Mouse (Mus musculus) T-helper 17 cell (primary cell): Measurements from ENCODE around the gene Tmbim1.
"Not testable (repeated sequence)": the region's sequence is repeated elsewhere in the genome, so short reads cannot be mapped to it uniquely, and the experiment has no call there.

Experiments
- in situ Hi-C, 2 experiments: fragments of 300-600 bp; cut with MboI, MseI; formaldehyde crosslinking; loops; 1 replicate in 1 of 2; 2 replicates in 1 of 2; pipeline ENCODE4 v1.15.1; 2025; ENCODE audit warnings: high pct_unique_total_duplicates in 2 of 2

Gene Tmbim1

GRCm38 (mm10) chr1:74331046-74331681, 25.7 kb upstream of the Tmbim1 start:
- in situ Hi-C loops = loop anchor here in 1 of 2 experiments (10.0 kb wide), 1 partner anchor 804 kb away; the partner anchor contains the start of gene Slc23a3

DNA sequence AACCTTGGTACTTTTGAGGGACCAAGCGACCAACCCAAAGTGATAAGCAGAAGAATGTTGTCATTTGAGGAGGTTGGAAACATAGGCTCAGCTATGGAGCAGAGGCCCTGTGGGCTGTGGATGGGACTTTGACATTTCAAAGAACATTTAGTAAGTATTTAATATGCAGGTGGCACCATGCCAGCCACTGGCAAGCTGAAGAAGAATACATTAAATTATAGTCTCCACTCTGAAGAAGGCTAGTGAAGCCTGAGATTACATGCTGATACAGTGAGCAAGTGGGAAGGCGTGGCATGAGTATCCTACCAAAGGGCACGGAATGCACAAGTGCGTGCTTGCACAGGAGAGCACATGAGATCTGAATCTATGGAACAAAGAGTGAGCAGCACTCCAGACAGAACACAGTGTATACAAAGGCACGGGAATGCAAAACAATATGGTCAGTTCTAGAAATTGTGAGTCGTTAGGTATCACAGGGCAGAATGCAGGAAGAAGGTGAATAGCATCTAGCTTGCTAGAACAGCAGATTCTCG, 24.5 kb upstream of the Tmbim1 start:
- in situ Hi-C loops = loop anchor here in 1 of 2 experiments (10.0 kb wide), 1 partner anchor 805 kb away; the partner anchor contains the start of gene Slc23a3

DNA sequence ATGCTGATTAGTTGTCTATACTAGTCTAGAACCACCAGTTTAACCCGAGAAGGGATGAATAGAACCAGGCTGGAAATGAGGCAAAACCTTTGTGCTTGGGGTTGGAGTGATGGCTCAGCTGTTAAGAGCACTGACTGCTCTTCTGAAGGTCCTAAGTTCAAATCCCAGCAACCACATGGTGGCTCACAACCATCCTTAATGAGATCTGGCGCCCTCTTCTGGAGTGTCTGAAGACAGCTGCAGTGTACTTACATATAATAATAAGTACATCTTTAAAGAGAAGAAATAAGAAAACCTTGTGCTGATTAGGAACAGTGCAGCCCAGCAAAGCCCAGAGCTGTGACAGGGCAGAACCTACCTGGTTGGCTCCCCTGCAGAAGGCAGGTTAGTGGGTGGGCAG, 21.5 kb upstream of the Tmbim1 start:
- in situ Hi-C loops = not testable (repeated sequence)

DNA sequence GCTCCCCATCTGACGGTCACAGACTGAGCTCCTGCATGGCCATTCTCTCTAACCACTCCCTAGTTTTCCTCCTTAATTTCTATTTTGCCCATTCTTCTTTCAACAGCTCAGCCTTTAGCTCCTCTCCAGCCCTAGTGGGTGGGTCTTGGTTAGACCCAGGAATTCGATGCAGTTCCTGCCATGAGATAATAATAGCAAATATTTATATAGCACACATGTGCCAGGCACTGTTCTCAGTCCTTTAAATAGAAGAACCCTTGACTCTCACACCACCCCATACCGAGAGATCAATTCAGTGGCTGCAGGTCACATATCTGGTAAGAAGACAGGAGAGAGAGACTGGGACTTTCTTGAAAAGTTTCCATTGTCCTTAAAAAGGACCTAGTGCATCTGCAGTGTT, 16.0 kb upstream of the Tmbim1 start:
- in situ Hi-C loops = loop anchor here in 1 of 2 experiments (25.0 kb wide), 1 partner anchor 1459 kb away; the partner anchor contains the start of gene Igfbp5

- in situ Hi-C loops = loop anchor here in 1 of 2 experiments (25.0 kb wide), 1 partner anchor 1456 kb away; the partner anchor contains the start of gene Igfbp5
These were observed 13.3 kb upstream of the Tmbim1 start for GRCm38 (mm10) chr1:74318711-74319110.

DNA sequence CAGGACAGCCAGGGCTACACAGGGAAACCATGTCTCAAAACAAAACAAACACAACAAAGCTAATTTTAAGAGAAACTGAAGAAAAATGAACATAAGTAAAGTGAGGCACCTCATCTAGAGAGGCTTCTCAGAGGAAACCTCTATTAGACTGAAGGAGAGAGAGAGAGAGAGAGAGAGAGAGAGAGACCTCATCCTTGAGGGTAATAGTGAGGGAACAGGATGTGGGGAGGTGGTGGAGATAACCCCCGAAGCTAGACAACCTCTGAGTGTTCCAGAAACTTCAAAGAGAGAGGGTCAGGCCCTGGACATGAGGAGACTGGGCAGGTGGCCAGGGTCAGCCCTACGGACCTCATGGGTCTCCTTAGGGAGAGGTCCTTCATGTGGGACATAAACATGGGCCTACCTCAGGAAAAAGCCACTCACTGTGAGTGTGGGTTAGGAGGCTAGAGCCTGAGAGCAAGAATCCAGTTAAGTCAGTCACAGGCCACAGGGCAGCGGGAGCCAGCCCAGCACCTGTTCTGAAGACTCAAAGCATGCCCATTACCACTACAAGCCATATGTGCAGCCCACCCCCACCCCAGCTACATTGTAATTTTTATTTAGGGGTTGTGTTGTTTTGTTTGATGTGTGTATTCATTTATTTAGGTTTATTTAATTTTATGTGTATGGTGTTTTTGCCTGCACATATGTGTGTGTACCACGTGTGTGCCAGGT, 10.8 kb upstream of the Tmbim1 start:
- in situ Hi-C loops = loop anchor here in 1 of 2 experiments (25.0 kb wide), 1 partner anchor 1454 kb away; the partner anchor contains the start of gene Igfbp5

GRCm38 (mm10) chr1:74314796-74315195, 9.4 kb upstream of the Tmbim1 start:
- in situ Hi-C loops = loop anchor here in 1 of 2 experiments (25.0 kb wide), 1 partner anchor 1452 kb away; the partner anchor contains the start of gene Igfbp5

- in situ Hi-C loops = loop anchor here in 1 of 2 experiments (25.0 kb wide), 1 partner anchor 1451 kb away; the partner anchor contains the start of gene Igfbp5
These were observed 7.7 kb upstream of the Tmbim1 start for GRCm38 (mm10) chr1:74313049-74313692.

GRCm38 (mm10) chr1:74309767-74310166, 4.3 kb upstream of the Tmbim1 start:
- in situ Hi-C loops = loop anchor here (5.0 to 25.0 kb wide), 2 partner anchors 73 to 1447 kb away; partner anchors contain the start of gene Igfbp5 (in 1 of the 2)

- in situ Hi-C loops = loop anchor here (5.0 to 25.0 kb wide), 2 partner anchors 74 to 1446 kb away; partner anchors contain the start of gene Igfbp5 (in 1 of the 2)
These were observed 2.9 kb upstream of the Tmbim1 start for GRCm38 (mm10) chr1:74308001-74308964.

DNA sequence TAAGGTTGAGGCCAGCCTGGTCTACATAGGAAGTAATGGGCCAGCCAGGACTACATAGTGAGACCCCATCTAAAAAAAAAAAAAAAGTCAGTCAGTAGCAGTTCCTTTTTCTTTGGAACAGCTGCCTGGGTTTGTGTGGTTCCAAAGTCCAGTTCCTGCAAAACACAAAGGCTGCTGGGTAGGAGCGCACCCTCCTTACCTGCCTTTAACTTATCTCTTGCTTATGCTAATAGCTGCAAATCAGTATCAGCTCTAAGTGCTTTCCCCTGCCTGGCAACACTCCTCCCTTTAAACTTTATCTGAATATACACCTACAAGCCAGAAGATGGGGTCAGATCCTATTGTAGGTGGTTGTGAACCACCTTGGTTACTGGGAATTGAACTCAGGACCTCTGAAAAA, 1.7 kb upstream of the Tmbim1 start:
- in situ Hi-C loops = loop anchor here (5.0 to 25.0 kb wide), 2 partner anchors 75 to 1445 kb away; partner anchors contain the start of gene Igfbp5 (in 1 of the 2)

DNA sequence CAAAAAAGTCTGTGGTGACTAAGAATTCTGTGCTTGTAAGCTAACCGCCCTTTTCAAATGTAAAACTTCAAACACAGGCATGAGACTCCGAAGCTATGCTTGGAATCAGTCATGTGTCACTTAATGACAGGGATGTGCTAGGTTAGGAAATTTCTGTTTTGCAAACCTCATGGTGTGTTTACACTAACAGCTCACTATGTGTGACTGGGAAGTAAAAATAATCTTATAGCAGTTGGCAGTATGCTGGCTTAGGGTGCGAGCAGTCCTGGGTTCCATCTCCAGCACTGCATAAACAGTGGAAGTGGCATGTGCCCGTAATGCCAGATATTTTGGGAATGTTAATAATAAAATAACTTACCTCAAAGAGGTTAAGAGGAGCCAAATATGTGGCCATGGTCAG, 476 bp downstream of the Tmbim1 start:
- in situ Hi-C loops = loop anchor here (5.0 to 25.0 kb wide), 2 partner anchors 77 to 1443 kb away; partner anchors contain the start of gene Igfbp5 (in 1 of the 2)

GRCm38 (mm10) chr1:74304339-74304790, 1.1 kb downstream of the Tmbim1 start:
- in situ Hi-C loops = loop anchor here in 1 of 2 experiments (25.0 kb wide), 1 partner anchor 1442 kb away; the partner anchor contains the start of gene Igfbp5

GRCm38 (mm10) chr1:74303509-74304338, 1.7 kb downstream of the Tmbim1 start:
- in situ Hi-C loops = loop anchor here in 1 of 2 experiments (25.0 kb wide), 1 partner anchor 1441 kb away; the partner anchor contains the start of gene Igfbp5

- in situ Hi-C loops = loop anchor here in 1 of 2 experiments (25.0 kb wide), 1 partner anchor 1441 kb away; the partner anchor contains the start of gene Igfbp5
These were observed 2.6 kb downstream of the Tmbim1 start for GRCm38 (mm10) chr1:74302835-74303234.

- in situ Hi-C loops = loop anchor here in 1 of 2 experiments (25.0 kb wide), 1 partner anchor 1440 kb away; the partner anchor contains the start of gene Igfbp5
These were observed 3.2 kb downstream of the Tmbim1 start for GRCm38 (mm10) chr1:74302229-74302628.

GRCm38 (mm10) chr1:74300347-74301110, 4.9 kb downstream of the Tmbim1 start:
- in situ Hi-C loops = loop anchor here in 1 of 2 experiments (25.0 kb wide), 1 partner anchor 1438 kb away; the partner anchor contains the start of gene Igfbp5
